Mouse (Mus musculus) myocyte (in vitro differentiated cells): Measurements from ENCODE around the gene Cep70.

Experiments
- E2F4 ChIP-seq: IDR thresholded peaks from one replicate; pipeline ENCODE4 v1.6.1; 2011; ENCODE audit warnings: mild to moderate bottlenecking, control low read depth, moderate library complexity; ENCODE audit not compliant: insufficient read depth
- MYOG ChIP-seq, 3 experiments: IDR thresholded peaks; one replicate each; pipeline ENCODE4 v1.6.1; 2011; ENCODE audit warnings: control low read depth in 2 of 3, low read depth in 2 of 3, mild to moderate bottlenecking in 2 of 3; ENCODE audit not compliant: insufficient read length in 2 of 3, control insufficient read depth in 1 of 3, insufficient read depth in 1 of 3

GRCm38 (mm10) chr9:99320006-99320405 is 76.8 kb downstream of the Cep70 start:
- no peak for TF ChIP-seq MYOG (IDR thresholded peaks at IDR 0.05; ENCODE audit: control insufficient read depth in 1 of 3, insufficient read depth in 1 of 3, insufficient read length in 2 of 3, low read depth in 2 of 3)
- no peak for TF ChIP-seq E2F4
